Mouse (Mus musculus): ENCODE data around the gene Erh. TPM values are rescaled to one million over a fixed set of nuclear protein-coding genes. Genes with fewer than 3 reads are reported as not detected.

Gene Erh
- 322 and 356 TPM in 2 replicates for polyA plus RNA-seq (2014; fragmentation: Nextera tagmentation; extraction: Ambion mirVana)

DNA sequence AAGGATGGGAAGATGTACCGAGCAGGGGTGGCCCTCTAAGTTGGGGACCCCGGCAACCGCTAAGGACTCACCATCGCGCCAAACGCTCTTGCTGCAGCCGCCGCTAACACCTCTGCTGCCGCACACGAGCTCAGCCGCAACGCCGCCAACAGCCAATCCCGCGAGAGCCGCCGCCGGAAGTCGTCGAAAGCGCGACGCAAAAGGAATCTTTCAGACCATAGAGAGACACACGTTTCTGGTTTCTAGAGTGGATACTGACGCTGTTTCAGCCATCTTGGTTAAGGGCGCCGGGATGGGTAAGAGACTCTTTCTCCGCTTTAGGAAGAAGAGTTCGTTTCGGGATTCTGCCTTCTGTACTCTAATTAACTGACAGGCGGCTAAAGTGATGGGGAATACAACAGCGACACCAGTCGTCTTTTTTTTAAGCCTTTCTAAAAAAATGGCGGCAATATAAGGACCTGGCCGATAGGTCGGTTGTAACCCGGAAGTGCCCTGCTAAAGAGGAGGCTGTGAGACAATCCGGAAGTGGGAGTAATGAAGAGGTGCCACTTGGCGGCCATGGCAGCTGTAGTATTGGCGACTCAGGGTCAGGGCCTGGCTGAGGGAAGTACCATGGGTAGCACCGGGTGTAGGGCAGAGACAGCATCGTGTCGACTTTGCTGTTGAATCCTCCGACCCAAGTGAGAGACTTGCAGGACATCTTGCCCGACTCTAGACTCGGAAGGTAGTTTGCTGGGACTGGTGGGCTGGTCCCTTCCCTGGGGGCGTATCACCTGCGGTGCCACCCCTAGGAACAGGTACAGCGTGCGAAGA lies at the start of gene Erh, which contains the start of gene Slc39a9:
Erh (minus strand) TSS at position 649 of the 813 bp plus-strand sequence.
Slc39a9 (plus strand) TSS at position 191 of the 813 bp plus-strand sequence.
- peaks cover 9% of the 10 kb centered on the region for H3K36me3 ChIP-seq (ENCODE audit: control insufficient read depth, insufficient read depth, low read length)
- H3K27me3 ChIP-seq (ENCODE audit: control insufficient read depth, insufficient read depth, low read length): no peaks in the 10 kb centered on the region
- peak within 1 kb of the TSS; percentile 80 for H3K9ac ChIP-seq (ENCODE audit: low read depth, low read length)
- H3K4me3 ChIP-seq (ENCODE audit: low read depth, low read length): peak within 1 kb of the TSS; percentile 62
- H3K4me2 ChIP-seq (replicated peaks; ENCODE audit: low read depth, low read length): peak within 1 kb of the TSS; percentile 72
- peak within 1 kb of the TSS; percentile 72 for H3K27ac ChIP-seq (ENCODE audit: low read depth, low read length)
- H3K4me1 ChIP-seq (replicated peaks; ENCODE audit: control insufficient read depth, insufficient read depth, low read length): 0 out of 2 replicates have a peak, but pooled peaks cover 3% of the 10 kb centered on the region
- ATAC-seq (ENCODE audit: low FRiP score) (peak; percentile 98), DNase-seq (ENCODE audit: low spot score) (peak; percentile 93)
- H3K9me3 ChIP-seq (ENCODE audit: control insufficient read depth, low read length): no peaks in the 10 kb centered on the region
- under 1% methylated on average over 50 of the region's 50 CpGs for WGBS

DNA sequence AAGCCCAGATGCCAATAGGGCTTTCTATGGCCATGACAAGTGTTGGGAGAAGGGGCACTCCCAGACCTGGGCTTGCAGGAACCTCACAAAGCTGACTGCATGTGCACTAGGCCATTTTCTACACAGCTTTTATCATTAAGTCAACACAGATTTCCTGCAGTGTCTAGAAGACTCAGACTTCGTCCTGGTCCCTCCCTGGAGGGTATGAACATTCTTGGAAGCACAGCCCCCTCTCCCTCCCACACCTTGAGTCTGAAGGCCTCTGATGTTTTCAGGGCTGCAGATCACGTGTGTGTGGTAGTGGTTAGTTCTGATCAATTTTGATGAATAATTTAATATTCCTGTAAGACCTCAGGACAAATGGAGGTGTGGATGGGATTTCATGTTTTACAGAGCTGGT lies 49.6 kb upstream of the Erh start:
- H3K36me3 ChIP-seq (ENCODE audit: control insufficient read depth, insufficient read depth, low read length): no peaks in the 10 kb centered on the region
- no peaks in the 10 kb centered on the region for H3K9me3 ChIP-seq (ENCODE audit: control insufficient read depth, low read length)
- H3K4me3 ChIP-seq (ENCODE audit: low read depth, low read length): no peak overlapping the region
- ATAC-seq (ENCODE audit: low FRiP score) (no peak), DNase-seq (ENCODE audit: low spot score) (no peak)
- H3K4me1 ChIP-seq (replicated peaks; ENCODE audit: control insufficient read depth, insufficient read depth, low read length): no peaks in the 10 kb centered on the region
- WGBS: 46% methylated on average over 2 of the region's 2 CpGs
- H3K27me3 ChIP-seq (ENCODE audit: control insufficient read depth, insufficient read depth, low read length): peaks cover 31% of the 10 kb centered on the region
- no peak overlapping the region for H3K9ac ChIP-seq (ENCODE audit: low read depth, low read length)
- no peak overlapping the region for H3K27ac ChIP-seq (ENCODE audit: low read depth, low read length)
- no peak overlapping the region for H3K4me2 ChIP-seq (replicated peaks; ENCODE audit: low read depth, low read length)

DNA sequence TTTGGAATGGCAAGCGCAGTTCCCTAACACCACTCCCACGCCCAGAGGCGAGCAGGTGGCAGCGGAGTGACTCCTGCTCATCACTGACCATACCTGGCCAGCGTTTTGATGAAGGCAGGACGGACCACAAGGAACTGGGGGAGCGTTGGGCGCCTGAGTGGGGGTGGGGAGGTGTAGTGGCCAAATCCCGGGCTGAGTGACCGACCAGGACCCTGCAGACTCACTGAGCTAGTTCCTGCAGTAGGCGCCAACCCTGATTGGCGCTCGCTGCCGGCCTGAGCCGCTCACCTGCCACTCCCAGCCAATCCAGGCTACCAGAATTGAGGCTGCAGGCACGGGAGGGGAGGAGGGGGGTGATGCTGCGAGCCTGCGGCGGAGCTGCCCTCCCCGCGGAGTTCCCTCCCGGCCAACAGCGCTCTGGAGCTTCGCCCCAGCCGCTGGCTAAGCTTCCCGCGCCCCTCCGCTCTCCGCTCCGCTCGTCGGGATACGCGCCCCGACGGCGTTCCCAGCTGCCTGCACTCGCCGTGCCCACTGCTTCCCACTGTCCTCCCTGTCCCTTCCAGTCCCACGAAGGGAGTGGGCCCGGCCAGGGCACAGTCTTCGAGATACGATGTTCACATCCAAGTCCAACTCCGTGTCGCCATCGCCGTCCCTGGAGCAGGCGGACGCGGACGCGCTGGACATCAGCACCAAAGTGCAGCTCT lies 48.3 kb upstream of the Erh start, which contains the start of gene Plekhd1:
Plekhd1 (plus strand) TSS at position 323 of the 704 bp plus-strand sequence.
- no peaks in the 10 kb centered on the region for H3K4me1 ChIP-seq (replicated peaks; ENCODE audit: control insufficient read depth, insufficient read depth, low read length)
- no peak within 1 kb of the TSS for H3K27ac ChIP-seq (ENCODE audit: low read depth, low read length)
- H3K9me3 ChIP-seq (ENCODE audit: control insufficient read depth, low read length): no peaks in the 10 kb centered on the region
- peak within 1 kb of the TSS; percentile 36 for H3K4me3 ChIP-seq (ENCODE audit: low read depth, low read length)
- no peak within 1 kb of the TSS for H3K9ac ChIP-seq (ENCODE audit: low read depth, low read length)
- ATAC-seq (ENCODE audit: low FRiP score) (0 out of 2 replicates have a peak, but pooled peaks have one; percentile 30), DNase-seq (ENCODE audit: low spot score) (peak; percentile 62)
- no peaks in the 10 kb centered on the region for H3K36me3 ChIP-seq (ENCODE audit: control insufficient read depth, insufficient read depth, low read length)
- H3K27me3 ChIP-seq (ENCODE audit: control insufficient read depth, insufficient read depth, low read length): peaks cover 31% of the 10 kb centered on the region
- under 1% methylated on average over 51 of the region's 52 CpGs for WGBS
- H3K4me2 ChIP-seq (replicated peaks; ENCODE audit: low read depth, low read length): peak within 1 kb of the TSS; percentile 46

DNA sequence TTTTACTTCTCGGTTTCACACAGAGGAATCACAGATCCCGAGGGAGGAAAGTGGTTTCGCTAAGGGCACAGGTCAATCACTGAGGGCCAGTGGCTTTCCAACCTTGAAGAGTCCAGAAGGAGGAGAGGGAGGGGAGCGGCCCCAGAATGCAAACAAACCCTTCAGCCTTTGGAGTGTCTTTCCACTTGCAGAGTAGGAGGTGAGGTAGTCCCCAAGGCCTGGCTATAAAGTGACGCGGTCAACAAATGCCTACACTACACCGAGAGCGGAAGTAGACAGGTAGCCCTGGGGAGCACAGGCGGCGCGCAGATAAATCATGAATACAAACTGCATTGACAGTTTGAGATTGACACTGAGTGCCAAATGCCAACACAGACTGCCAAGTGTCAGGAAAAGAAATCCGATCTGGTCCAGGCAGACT lies 47.5 kb upstream of the Erh start:
- 11% methylated on average over 12 of the region's 12 CpGs for WGBS
- Histone ChIP-seq H3K9ac (ENCODE audit: low read depth, low read length) (no peak overlapping the region), H3K4me1 (replicated peaks; ENCODE audit: control insufficient read depth, insufficient read depth, low read length) (no peaks in the 10 kb centered on the region), H3K27ac (ENCODE audit: low read depth, low read length) (no peak overlapping the region), H3K4me2 (replicated peaks; ENCODE audit: low read depth, low read length) (peak overlapping the region; percentile 46; the same call in 1 of the 2 replicates), H3K36me3 (ENCODE audit: control insufficient read depth, insufficient read depth, low read length) (no peaks in the 10 kb centered on the region), H3K4me3 (ENCODE audit: low read depth, low read length) (no peak overlapping the region), H3K9me3 (ENCODE audit: control insufficient read depth, low read length) (no peaks in the 10 kb centered on the region), H3K27me3 (ENCODE audit: control insufficient read depth, insufficient read depth, low read length) (peaks cover 31% of the 10 kb centered on the region)
- DNase-seq (ENCODE audit: low spot score) (peak; percentile 9), ATAC-seq (ENCODE audit: low FRiP score) (no peak)

DNA sequence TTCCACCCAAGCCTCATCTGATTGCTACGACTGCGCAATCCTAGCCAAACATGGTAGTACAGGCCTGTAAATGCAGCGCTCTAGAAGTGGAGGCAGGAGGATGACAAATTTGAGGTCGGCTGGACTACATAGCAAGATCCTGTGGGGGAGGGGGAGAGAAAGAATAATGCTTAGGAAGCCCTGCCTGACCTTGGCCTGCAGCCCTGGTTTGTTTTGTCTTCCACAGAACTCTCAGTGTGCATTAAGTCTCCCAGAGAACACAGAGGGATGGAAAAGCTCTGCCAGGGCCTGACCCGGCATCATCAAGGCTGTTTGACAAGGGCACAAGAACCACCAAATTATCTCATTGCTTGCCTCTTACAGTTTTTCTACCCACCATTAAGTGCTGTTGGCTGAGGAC lies 45.6 kb upstream of the Erh start:
- Histone ChIP-seq H3K4me1 (replicated peaks; ENCODE audit: control insufficient read depth, insufficient read depth, low read length) (no peaks in the 10 kb centered on the region), H3K4me2 (replicated peaks; ENCODE audit: low read depth, low read length) (no peak overlapping the region), H3K9me3 (ENCODE audit: control insufficient read depth, low read length) (no peaks in the 10 kb centered on the region), H3K27me3 (ENCODE audit: control insufficient read depth, insufficient read depth, low read length) (peaks cover 31% of the 10 kb centered on the region), H3K36me3 (ENCODE audit: control insufficient read depth, insufficient read depth, low read length) (no peaks in the 10 kb centered on the region), H3K27ac (ENCODE audit: low read depth, low read length) (no peak overlapping the region), H3K4me3 (ENCODE audit: low read depth, low read length) (no peak overlapping the region), H3K9ac (ENCODE audit: low read depth, low read length) (no peak overlapping the region)
- 53% methylated on average over 5 of the region's 5 CpGs for whole genome bisulfite sequencing
- DNase-seq (ENCODE audit: low spot score): peak; percentile 11
- no peak for ATAC-seq (ENCODE audit: low FRiP score)

DNA sequence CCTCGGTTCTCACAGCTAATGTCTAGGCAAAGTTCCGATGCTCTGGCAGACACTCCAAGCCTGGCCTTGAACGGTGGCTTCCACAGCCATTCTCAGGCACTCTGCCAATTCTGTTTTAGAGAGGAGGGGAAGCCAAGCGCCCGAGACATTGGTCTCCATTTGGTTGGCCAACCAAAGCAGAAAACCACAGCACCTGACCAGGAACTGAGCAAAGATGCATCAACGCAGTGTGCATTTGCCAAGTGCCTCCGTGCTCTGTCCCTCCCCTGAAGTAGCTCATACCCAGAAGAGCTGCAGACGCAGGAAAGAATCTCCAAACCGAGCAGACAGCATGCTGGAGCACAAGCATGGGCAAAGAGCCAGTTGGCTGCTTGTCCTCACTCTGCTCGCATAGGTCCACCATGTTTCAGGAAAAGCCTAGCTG lies 43.7 kb upstream of the Erh start:
- H3K9ac ChIP-seq (ENCODE audit: low read depth, low read length): no peak overlapping the region
- H3K4me1 ChIP-seq (replicated peaks; ENCODE audit: control insufficient read depth, insufficient read depth, low read length): no peaks in the 10 kb centered on the region
- H3K4me2 ChIP-seq (replicated peaks; ENCODE audit: low read depth, low read length): no peak overlapping the region
- 90% methylated on average over 10 of the region's 10 CpGs for WGBS
- no peaks in the 10 kb centered on the region for H3K36me3 ChIP-seq (ENCODE audit: control insufficient read depth, insufficient read depth, low read length)
- peaks cover 16% of the 10 kb centered on the region for H3K27me3 ChIP-seq (ENCODE audit: control insufficient read depth, insufficient read depth, low read length)
- DNase-seq (ENCODE audit: low spot score) (no peak), ATAC-seq (ENCODE audit: low FRiP score) (no peak)
- H3K9me3 ChIP-seq (ENCODE audit: control insufficient read depth, low read length): no peaks in the 10 kb centered on the region
- no peak overlapping the region for H3K4me3 ChIP-seq (ENCODE audit: low read depth, low read length)
- H3K27ac ChIP-seq (ENCODE audit: low read depth, low read length): no peak overlapping the region

DNA sequence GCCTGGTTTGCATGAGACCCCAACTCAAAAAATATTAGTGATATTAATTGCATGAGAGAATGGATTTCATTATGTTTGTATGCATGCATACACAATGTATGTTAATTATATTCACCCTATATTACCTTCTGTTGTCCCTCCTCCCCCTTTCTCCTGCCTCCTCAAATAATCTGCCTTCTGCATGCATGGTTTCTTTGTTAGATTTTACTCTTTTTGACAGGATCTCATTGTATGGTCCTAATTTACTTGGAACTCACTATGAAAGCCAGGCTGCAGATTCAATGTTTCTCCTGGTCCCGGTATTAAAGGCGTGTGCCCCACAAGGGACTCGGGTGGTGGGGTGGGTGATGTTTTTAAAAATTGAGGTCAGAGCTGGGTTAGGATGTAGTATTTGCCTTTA lies 40.2 kb upstream of the Erh start:
- ATAC-seq (ENCODE audit: low FRiP score) (no peak), DNase-seq (ENCODE audit: low spot score) (no peak)
- WGBS: 83% methylated on average over 3 of the region's 3 CpGs
- no peaks in the 10 kb centered on the region for H3K4me1 ChIP-seq (replicated peaks; ENCODE audit: control insufficient read depth, insufficient read depth, low read length)
- H3K27ac ChIP-seq (ENCODE audit: low read depth, low read length): no peak overlapping the region
- no peak overlapping the region for H3K4me2 ChIP-seq (replicated peaks; ENCODE audit: low read depth, low read length)
- no peaks in the 10 kb centered on the region for H3K36me3 ChIP-seq (ENCODE audit: control insufficient read depth, insufficient read depth, low read length)
- H3K4me3 ChIP-seq (ENCODE audit: low read depth, low read length): no peak overlapping the region
- no peak overlapping the region for H3K9ac ChIP-seq (ENCODE audit: low read depth, low read length)
- no peaks in the 10 kb centered on the region for H3K27me3 ChIP-seq (ENCODE audit: control insufficient read depth, insufficient read depth, low read length)
- H3K9me3 ChIP-seq (ENCODE audit: control insufficient read depth, low read length): no peaks in the 10 kb centered on the region

DNA sequence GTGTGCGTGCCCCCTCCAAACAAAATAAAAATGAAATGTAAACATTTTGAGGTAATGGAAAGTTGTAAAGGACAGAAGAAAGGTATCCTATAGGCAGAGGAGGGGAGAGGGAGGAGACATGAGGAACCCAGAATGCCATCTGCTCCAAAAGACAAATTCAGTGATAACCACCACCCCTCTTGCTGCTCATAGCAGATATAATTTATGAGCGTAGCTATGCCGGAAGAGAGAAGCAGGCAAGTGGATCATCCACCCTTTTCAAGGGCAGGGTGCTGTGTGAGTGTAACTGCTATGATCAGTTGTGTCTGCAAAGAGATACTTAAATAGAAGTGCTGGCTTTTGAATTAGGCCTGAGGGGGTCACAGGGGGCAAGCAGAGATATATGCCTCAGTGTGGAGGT lies 39.4 kb upstream of the Erh start:
- Histone ChIP-seq H3K4me1 (replicated peaks; ENCODE audit: control insufficient read depth, insufficient read depth, low read length) (no peaks in the 10 kb centered on the region), H3K4me3 (ENCODE audit: low read depth, low read length) (no peak overlapping the region), H3K27me3 (ENCODE audit: control insufficient read depth, insufficient read depth, low read length) (no peaks in the 10 kb centered on the region), H3K27ac (ENCODE audit: low read depth, low read length) (no peak overlapping the region), H3K9ac (ENCODE audit: low read depth, low read length) (no peak overlapping the region), H3K9me3 (ENCODE audit: control insufficient read depth, low read length) (no peaks in the 10 kb centered on the region), H3K4me2 (replicated peaks; ENCODE audit: low read depth, low read length) (no peak overlapping the region), H3K36me3 (ENCODE audit: control insufficient read depth, insufficient read depth, low read length) (no peaks in the 10 kb centered on the region)
- no peak for DNase-seq (ENCODE audit: low spot score)
- ATAC-seq (ENCODE audit: low FRiP score): no peak
- 91% methylated on average over 3 of the region's 3 CpGs for WGBS
